Mouse (Mus musculus) left cerebral cortex, adult 2 months (tissue): ENCODE results near the gene Gpr3. TPM values are rescaled to one million over a fixed set of nuclear protein-coding genes. Genes with fewer than 3 reads are reported as not detected.

ENCODE experiments used
- DNase-seq, 2 experiments: peaks; one replicate each; pipeline ENCODE4 v3.0.0; 2021 to 2022; ENCODE audit warnings: low spot score in 2 of 2, mixed read lengths in 1 of 2; ENCODE audit errors: extremely low spot score in 1 of 2
- H3K27ac ChIP-seq: fragments of 200-600 bp; 2 replicates; pipeline ENCODE4 v1.8.1; 2022
- H3K4me3 ChIP-seq: fragments of 200-600 bp; 2 replicates; pipeline ENCODE4 v1.8.1; 2022
- CTCF ChIP-seq: fragments of 200-600 bp; IDR thresholded peaks from 2 replicates; pipeline ENCODE4 v1.8.1; 2022; ENCODE audit warnings: antibody characterized with exemption, mild to moderate bottlenecking, moderate library complexity
- intact Hi-C: fragments of 180-260 bp; cut with DNase I; formaldehyde crosslinking; loops from one replicate; pipeline ENCODE4 v1.15.1; 2025
- microRNA-seq, 2 experiments: library from miRNA; unstranded; fragments of <30 nt; microRNA quantifications; one replicate each; pipeline ENCODE4 v1.2.0; 2021
- total RNA-seq, 2 experiments: library from RNA; stranded (reverse); gene quantifications; 2 replicates each; pipeline ENCODE4 v1.2.3; 2021

Gpr3 gene
- total RNA-seq, 2 experiments from 2014 or later: 12.5 to 15.6 TPM

DNA sequence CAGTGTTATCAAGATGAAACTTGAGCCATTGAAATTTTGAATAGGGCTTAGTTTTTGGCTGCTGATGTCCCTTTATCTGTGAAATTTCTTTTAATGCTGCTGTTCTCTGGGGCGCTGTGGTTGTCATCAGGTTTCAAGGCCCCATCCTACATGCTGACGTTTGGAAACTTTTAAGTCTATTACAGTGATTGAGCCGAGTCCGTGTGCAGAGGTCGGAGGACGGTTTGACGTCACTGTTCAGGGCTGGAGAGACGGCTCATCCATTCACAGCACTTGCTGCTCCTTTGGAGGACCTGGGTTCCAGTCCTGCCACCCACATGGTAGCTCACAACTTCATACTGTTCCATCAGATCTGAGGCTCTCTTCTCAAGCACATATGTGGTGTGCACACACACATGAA, 52.1 kb downstream of the Gpr3 start:
- intact Hi-C loops: no loop called here

DNA sequence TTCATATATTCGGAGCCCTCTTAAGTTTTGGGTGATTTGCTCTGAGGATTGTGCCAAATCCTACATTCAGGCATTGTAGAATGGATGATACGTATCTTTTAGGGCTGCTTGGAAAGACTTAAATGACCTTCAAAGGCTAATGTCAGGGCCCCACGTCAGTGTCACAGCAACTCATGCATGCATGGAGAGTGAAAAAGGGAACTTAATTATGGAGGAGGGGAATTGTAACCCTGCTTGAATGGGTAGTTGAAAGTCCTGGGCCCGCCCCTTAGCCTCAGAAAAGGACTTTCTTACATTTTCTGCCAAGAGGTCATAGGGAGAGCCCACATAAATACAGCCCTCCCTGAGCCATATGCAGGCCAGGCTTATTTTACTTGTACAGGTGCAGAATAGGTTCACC, 52.7 kb downstream of the Gpr3 start:
- no peak overlapping the region for H3K4me3 ChIP-seq
- TF ChIP-seq CTCF: no peak
- intact Hi-C loops: no loop called here
- no peak for DNase-seq
- H3K27ac ChIP-seq: no peak overlapping the region

More for the DNA sequence above, 52.1 kb downstream of the Gpr3 start:
- Histone ChIP-seq H3K27ac (no peak overlapping the region), H3K4me3 (no peak overlapping the region)
- no peak for DNase-seq
- TF ChIP-seq CTCF: no peak

Small RNAs within 50 kb of the gene (microRNA-seq; reads per million reads assigned to microRNA genes)
- 0.73 to 2.2 reads per million in 2 experiments for gene Mir7017

Other genes starting within 250 kb of the Gpr3 start
- gene Fgr, start 238.4 kb downstream of the Gpr3 start, total RNA-seq: under 1 TPM; 0.23 TPM
- 100 to 1,000 TPM; 108 to 132 TPM for gene Ahdc1, start 201.3 kb downstream of the Gpr3 start, total RNA-seq
- 10 to 100 TPM; 25.7 to 34.3 TPM for gene Wasf2, start 82.0 kb downstream of the Gpr3 start, total RNA-seq
- gene Cd164l2, start 405 bp downstream of the Gpr3 start, total RNA-seq: 1 to 10 TPM; 7.3 to 7.7 TPM
- gene Map3k6, start 28.3 kb upstream of the Gpr3 start, total RNA-seq: 10 to 100 TPM in 1 of 2 experiments, 1 to 10 TPM in 1; 5.3 to 10.6 TPM
- 1 to 10 TPM; 3.0 TPM for gene Sytl1, start 50.6 kb upstream of the Gpr3 start, total RNA-seq
- 10 to 100 TPM; 87.3 to 91.2 TPM for gene Tmem222, start 65.3 kb upstream of the Gpr3 start, total RNA-seq
- gene Wdtc1, start 140.9 kb upstream of the Gpr3 start, total RNA-seq: 10 to 100 TPM; 59.7 to 60.6 TPM
- 10 to 100 TPM; 49.8 to 53.0 TPM for gene Slc9a1, start 157.2 kb upstream of the Gpr3 start, total RNA-seq